Mouse (Mus musculus): Measurements from ENCODE around the gene Elmsan1. TPM values are rescaled to one million over a fixed set of nuclear protein-coding genes. Genes with fewer than 3 reads are reported as not detected.
A peak's percentile ranks its signal among the peaks of the same experiment; 100 is the strongest.

The Elmsan1 gene
- polyA plus RNA-seq, 1 experiment from 2014 or later, result 13.4 TPM

DNA sequence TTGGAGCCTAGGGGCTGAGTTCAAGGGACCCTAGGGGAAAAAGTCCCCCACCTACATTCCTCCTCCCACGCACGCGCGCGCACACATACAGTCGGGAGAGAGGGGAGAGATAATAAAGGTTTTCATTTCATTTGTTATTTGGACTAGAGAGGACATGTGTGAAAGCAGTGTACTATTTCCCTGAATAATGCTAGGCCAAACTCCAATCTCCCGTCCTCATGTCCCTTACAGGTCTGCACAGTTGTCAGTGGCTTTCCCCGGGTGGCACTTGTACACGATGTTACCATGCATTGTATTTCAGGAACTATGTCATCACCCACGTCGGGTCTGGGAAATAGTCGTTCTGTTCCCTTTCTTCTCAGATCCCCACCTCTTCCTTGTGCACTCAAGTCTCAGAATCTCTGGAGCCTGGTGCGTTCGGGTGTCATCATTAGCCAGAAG, 460 bp upstream of the Elmsan1 start:
- peak overlapping the region; percentile 95 for H3K4me2 ChIP-seq
- H3K9me3 ChIP-seq (ENCODE audit: control insufficient read depth, low read length), result no peaks in the 10 kb centered on the region
- no peak for DNase-seq (ENCODE audit: low spot score)
- peak; percentile 12; the same call in 1 of the 2 replicates for ATAC-seq (replicated peaks; ENCODE audit: low FRiP score)
- H3K36me3 ChIP-seq (ENCODE audit: control insufficient read depth, insufficient read depth, low read length), result no peaks in the 10 kb centered on the region
- peak overlapping the region; percentile 92 for H3K9ac ChIP-seq (ENCODE audit: low read depth, low read length)
- peak overlapping the region; percentile 81; the same call in 1 of the 2 replicates for H3K27ac ChIP-seq (ENCODE audit: low read depth, low read length)
- WGBS, result 7% methylated on average over 14 of the region's 14 CpGs
- H3K4me3 ChIP-seq (ENCODE audit: low read depth, low read length), result peak overlapping the region; percentile 95
- H3K27me3 ChIP-seq (replicated peaks; ENCODE audit: control insufficient read depth, insufficient read depth, low read length), result no peaks in the 10 kb centered on the region
- peaks cover 31% of the 10 kb centered on the region for H3K4me1 ChIP-seq (replicated peaks; ENCODE audit: control insufficient read depth, insufficient read depth, low read length)

DNA sequence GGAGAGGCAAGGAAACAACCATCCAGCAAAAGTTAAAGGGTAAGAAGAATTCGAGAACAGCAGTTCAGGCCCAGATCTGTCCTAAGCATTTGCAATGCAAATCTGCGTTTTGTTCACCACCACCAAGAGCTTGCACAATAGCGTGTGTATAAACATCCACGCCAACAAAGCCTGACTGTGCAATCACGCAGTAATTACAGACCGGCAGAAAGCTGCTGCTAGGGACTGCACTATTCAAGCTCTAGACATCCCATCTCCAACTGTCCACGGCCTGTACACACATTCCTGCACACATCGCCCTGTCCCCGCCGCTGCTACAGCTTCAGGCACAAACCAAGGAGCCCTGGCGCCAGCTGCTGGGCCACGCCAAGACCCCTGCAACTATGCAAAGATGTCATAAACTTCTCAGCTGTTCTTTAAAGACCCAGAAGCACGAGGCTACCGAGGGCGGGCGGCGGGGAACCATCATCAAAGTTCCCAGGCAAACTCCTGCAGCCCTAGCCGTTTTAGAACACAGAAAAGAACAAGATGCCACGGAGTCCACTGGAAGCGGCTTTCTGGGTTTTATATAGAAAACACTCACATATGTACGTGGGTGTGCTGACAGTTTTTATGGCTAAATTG, 1.1 kb downstream of the Elmsan1 start:
- no peaks in the 10 kb centered on the region for H3K36me3 ChIP-seq (ENCODE audit: control insufficient read depth, insufficient read depth, low read length)
- H3K4me3 ChIP-seq (ENCODE audit: low read depth, low read length), result peak overlapping the region; percentile 95
- peak overlapping the region; percentile 81 for H3K27ac ChIP-seq (ENCODE audit: low read depth, low read length)
- WGBS, result 12% methylated on average over 21 of the region's 21 CpGs
- H3K9me3 ChIP-seq (ENCODE audit: control insufficient read depth, low read length), result no peaks in the 10 kb centered on the region
- peaks cover 35% of the 10 kb centered on the region for H3K4me1 ChIP-seq (replicated peaks; ENCODE audit: control insufficient read depth, insufficient read depth, low read length)
- DNase-seq (ENCODE audit: low spot score) (no peak), ATAC-seq (replicated peaks; ENCODE audit: low FRiP score) (no peak)
- H3K9ac ChIP-seq (ENCODE audit: low read depth, low read length), result peak overlapping the region; percentile 92
- H3K4me2 ChIP-seq, result peak overlapping the region; percentile 95
- H3K27me3 ChIP-seq (replicated peaks; ENCODE audit: control insufficient read depth, insufficient read depth, low read length), result no peaks in the 10 kb centered on the region

DNA sequence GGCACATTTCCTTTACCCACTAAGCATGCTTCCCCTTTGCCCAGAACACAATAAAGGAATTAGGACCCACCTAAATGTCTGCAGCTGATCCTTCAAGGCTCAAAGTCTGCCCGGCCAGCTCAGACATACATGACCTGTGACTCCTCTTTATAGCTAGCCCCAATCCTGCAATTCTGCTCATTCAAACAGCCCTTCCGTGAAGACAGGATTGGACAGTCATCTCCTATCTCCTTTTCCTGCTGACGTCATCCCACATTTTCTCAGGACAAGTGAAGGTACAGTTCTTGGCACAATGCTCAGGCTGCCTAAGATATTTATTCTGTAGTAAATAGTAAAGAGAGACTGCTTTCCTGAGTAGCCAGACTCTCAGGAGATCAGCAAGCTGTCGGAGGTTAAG, 1.6 kb downstream of the Elmsan1 start:
- ATAC-seq (replicated peaks; ENCODE audit: low FRiP score), result no peak
- no peaks in the 10 kb centered on the region for H3K27me3 ChIP-seq (replicated peaks; ENCODE audit: control insufficient read depth, insufficient read depth, low read length)
- WGBS, result 48% methylated on average over 4 of the region's 4 CpGs

DNA sequence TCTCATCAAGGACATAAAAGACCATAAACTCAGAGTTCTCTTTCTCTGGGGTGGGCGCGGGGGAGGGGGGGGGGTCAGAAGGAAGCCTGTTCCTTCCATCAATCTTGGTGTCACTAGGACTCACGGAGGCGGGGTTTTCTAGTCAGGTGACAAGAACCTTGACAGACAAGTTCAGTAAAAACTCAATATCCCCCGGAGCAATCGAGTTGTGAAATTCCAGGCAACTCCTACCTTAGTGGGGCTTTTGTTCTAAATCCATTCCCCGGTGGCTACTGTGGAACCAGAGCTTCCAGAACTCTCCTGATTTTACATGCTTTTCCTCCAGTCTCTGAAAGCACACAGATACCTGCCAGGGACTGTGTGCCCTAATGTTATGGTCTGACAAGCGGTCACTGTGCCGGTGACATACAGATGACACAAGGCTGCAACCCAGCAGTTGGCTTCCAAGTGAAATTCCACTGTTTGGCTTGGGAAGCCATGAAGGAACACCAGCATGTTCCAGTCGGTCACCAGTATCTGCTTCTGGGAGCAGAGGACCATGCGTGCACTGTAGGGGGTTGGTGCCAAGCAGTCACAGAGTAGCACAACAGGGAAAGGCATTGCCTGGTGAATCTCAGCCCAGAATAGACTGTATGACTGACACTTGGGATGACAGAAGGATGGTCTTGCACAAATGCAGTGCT, 2.8 kb downstream of the Elmsan1 start:
- Histone ChIP-seq H3K9me3 (ENCODE audit: control insufficient read depth, low read length) (no peaks in the 10 kb centered on the region), H3K4me3 (ENCODE audit: low read depth, low read length) (no peak overlapping the region), H3K27me3 (replicated peaks; ENCODE audit: control insufficient read depth, insufficient read depth, low read length) (no peaks in the 10 kb centered on the region), H3K4me1 (replicated peaks; ENCODE audit: control insufficient read depth, insufficient read depth, low read length) (peaks cover 41% of the 10 kb centered on the region), H3K9ac (ENCODE audit: low read depth, low read length) (no peak overlapping the region), H3K27ac (ENCODE audit: low read depth, low read length) (no peak overlapping the region), H3K4me2 (peak overlapping the region; percentile 10; the same call in 1 of the 2 replicates), H3K36me3 (ENCODE audit: control insufficient read depth, insufficient read depth, low read length) (peaks cover 3% of the 10 kb centered on the region; the same call in 1 of the 2 replicates)
- DNase-seq (ENCODE audit: low spot score) (no peak), ATAC-seq (replicated peaks; ENCODE audit: low FRiP score) (no peak)
- WGBS, result 74% methylated on average over 10 of the region's 11 CpGs

More for the DNA sequence above, 1.6 kb downstream of the Elmsan1 start:
- H3K4me1 ChIP-seq (replicated peaks; ENCODE audit: control insufficient read depth, insufficient read depth, low read length), result peaks cover 35% of the 10 kb centered on the region
- H3K36me3 ChIP-seq (ENCODE audit: control insufficient read depth, insufficient read depth, low read length), result no peaks in the 10 kb centered on the region
- H3K4me2 ChIP-seq, result peak overlapping the region; percentile 95
- H3K4me3 ChIP-seq (ENCODE audit: low read depth, low read length), result peak overlapping the region; percentile 95
- H3K9ac ChIP-seq (ENCODE audit: low read depth, low read length), result peak overlapping the region; percentile 92
- no peak overlapping the region for H3K27ac ChIP-seq (ENCODE audit: low read depth, low read length)
- no peak for DNase-seq (ENCODE audit: low spot score)
- no peaks in the 10 kb centered on the region for H3K9me3 ChIP-seq (ENCODE audit: control insufficient read depth, low read length)

DNA sequence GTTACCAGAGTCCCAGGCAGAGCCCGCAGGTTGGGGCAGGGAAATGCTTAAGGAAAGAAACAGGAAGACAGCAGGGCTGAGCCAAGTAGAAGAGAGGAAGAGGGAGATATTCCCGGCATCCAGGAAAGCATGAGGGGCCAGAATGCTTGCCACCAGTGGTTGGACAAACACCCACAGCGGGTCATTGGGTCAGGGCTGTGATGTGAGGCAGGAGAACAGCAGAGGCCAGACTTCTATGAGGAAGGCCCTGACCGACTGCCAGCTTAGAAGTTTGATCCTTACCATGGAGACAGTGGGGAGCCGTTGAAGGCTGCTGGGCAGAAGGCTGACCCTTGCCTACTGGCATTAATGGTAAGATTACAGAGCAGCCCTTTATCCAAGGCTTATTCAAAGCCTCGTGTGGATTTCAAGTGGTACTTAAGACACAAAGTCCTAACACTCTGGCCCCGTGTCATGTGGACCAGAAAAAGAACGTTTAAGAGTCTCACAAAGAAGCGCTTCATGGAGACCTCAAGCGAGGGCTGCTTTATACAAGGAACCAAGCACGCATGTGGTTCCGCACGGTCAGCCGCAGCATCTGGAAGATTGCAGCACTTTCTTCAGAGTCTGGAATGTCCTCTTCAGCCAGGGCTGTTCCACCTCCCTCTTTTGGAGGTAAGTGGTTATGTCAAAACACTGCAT, 4.0 kb downstream of the Elmsan1 start:
- DNase-seq (ENCODE audit: low spot score) (no peak), ATAC-seq (replicated peaks; ENCODE audit: low FRiP score) (no peak)
- Histone ChIP-seq H3K4me1 (replicated peaks; ENCODE audit: control insufficient read depth, insufficient read depth, low read length) (peaks cover 44% of the 10 kb centered on the region), H3K27ac (ENCODE audit: low read depth, low read length) (no peak overlapping the region), H3K4me3 (ENCODE audit: low read depth, low read length) (no peak overlapping the region), H3K27me3 (replicated peaks; ENCODE audit: control insufficient read depth, insufficient read depth, low read length) (no peaks in the 10 kb centered on the region), H3K36me3 (ENCODE audit: control insufficient read depth, insufficient read depth, low read length) (peaks cover 3% of the 10 kb centered on the region; the same call in 1 of the 2 replicates), H3K9ac (ENCODE audit: low read depth, low read length) (no peak overlapping the region), H3K4me2 (no peak overlapping the region), H3K9me3 (ENCODE audit: control insufficient read depth, low read length) (no peaks in the 10 kb centered on the region)
- WGBS, result 70% methylated on average over 14 of the region's 14 CpGs

DNA sequence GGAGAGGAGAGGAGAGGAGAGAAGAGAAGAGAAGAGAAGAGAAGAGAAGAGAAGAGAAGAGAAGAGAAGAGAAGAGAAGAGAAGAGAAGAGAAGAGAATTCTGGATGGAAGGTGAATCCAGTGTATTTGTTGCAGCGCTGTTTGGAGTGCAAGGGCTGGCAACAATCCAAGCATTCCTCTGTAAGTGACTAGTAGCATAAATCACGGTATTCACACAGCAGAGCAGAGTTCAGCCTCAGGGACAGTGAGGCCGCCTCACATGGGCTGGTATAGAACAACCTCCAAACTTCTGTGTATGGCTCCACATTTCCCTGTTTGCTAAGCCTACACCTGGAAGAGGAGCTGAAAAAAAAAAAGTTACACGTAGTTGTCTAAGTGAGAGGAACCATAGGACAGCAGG, 6.4 kb downstream of the Elmsan1 start:
- WGBS, result 66% methylated on average over 4 of the region's 4 CpGs
- H3K9me3 ChIP-seq (ENCODE audit: control insufficient read depth, low read length), result no peaks in the 10 kb centered on the region
- H3K4me1 ChIP-seq (replicated peaks; ENCODE audit: control insufficient read depth, insufficient read depth, low read length), result peaks cover 48% of the 10 kb centered on the region
- H3K4me2 ChIP-seq, result no peak overlapping the region
- no peak for ATAC-seq (replicated peaks; ENCODE audit: low FRiP score)
- peaks cover 3% of the 10 kb centered on the region; the same call in 1 of the 2 replicates for H3K36me3 ChIP-seq (ENCODE audit: control insufficient read depth, insufficient read depth, low read length)
- H3K27ac ChIP-seq (ENCODE audit: low read depth, low read length), result no peak overlapping the region
- DNase-seq (ENCODE audit: low spot score), result no peak
- no peaks in the 10 kb centered on the region for H3K27me3 ChIP-seq (replicated peaks; ENCODE audit: control insufficient read depth, insufficient read depth, low read length)
- H3K4me3 ChIP-seq (ENCODE audit: low read depth, low read length), result no peak overlapping the region
- no peak overlapping the region for H3K9ac ChIP-seq (ENCODE audit: low read depth, low read length)

DNA sequence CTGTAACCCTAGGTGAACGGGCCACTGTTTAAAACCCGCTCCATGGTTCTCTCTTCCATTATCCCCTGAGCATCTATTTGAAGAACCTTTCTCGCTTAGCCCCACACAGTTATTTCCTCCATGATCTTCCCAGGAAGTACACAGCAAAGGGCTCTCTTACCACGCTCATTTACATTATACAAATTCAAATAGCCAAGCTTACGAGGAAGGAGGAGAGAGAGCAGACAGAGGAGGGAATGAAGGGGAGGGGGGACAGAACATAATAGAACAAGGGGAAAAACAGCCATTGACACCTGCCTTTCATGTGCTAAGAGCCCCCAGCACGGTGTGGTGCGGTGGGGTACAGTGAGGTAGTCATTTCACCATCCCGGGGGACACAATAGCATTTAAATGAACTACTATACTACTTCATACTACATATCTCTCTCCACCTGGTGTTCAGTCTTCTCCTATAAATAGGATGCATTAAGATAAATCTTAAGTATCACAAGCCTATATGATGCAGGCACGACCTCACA, 7.6 kb downstream of the Elmsan1 start:
- no peak overlapping the region for H3K27ac ChIP-seq (ENCODE audit: low read depth, low read length)
- peaks cover 51% of the 10 kb centered on the region for H3K4me1 ChIP-seq (replicated peaks; ENCODE audit: control insufficient read depth, insufficient read depth, low read length)
- H3K36me3 ChIP-seq (ENCODE audit: control insufficient read depth, insufficient read depth, low read length), result peaks cover 3% of the 10 kb centered on the region; the same call in 1 of the 2 replicates
- H3K9ac ChIP-seq (ENCODE audit: low read depth, low read length), result no peak overlapping the region
- no peak overlapping the region for H3K4me2 ChIP-seq
- 74% methylated on average over 9 of the region's 9 CpGs for WGBS
- no peaks in the 10 kb centered on the region for H3K9me3 ChIP-seq (ENCODE audit: control insufficient read depth, low read length)
- DNase-seq (ENCODE audit: low spot score), result no peak
- no peak for ATAC-seq (replicated peaks; ENCODE audit: low FRiP score)
- no peak overlapping the region for H3K4me3 ChIP-seq (ENCODE audit: low read depth, low read length)
- H3K27me3 ChIP-seq (replicated peaks; ENCODE audit: control insufficient read depth, insufficient read depth, low read length), result no peaks in the 10 kb centered on the region

DNA sequence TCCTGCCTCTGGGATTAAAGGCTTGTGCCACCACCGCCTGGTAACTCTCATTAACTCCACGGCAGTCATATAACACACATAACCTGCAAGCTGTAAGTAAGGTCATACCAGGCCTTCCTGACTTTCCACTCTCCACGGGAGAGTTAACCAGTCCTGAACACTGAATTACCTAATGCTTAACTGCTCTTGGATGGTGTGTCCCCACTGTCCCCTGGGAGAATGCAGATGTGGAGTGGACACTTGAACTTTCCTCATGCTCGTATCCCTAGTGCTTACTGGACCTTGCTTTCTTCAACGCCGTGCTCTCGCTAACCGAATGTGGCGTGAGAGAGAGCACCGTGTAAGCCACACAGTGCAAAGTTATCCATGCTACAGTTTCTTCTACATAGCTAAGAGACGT, 8.4 kb downstream of the Elmsan1 start:
- H3K27ac ChIP-seq (ENCODE audit: low read depth, low read length), result no peak overlapping the region
- H3K27me3 ChIP-seq (replicated peaks; ENCODE audit: control insufficient read depth, insufficient read depth, low read length), result no peaks in the 10 kb centered on the region
- peaks cover 3% of the 10 kb centered on the region; the same call in 1 of the 2 replicates for H3K36me3 ChIP-seq (ENCODE audit: control insufficient read depth, insufficient read depth, low read length)
- WGBS, result 89% methylated on average over 11 of the region's 11 CpGs
- no peak overlapping the region for H3K4me3 ChIP-seq (ENCODE audit: low read depth, low read length)
- ATAC-seq (replicated peaks; ENCODE audit: low FRiP score) (no peak), DNase-seq (ENCODE audit: low spot score) (no peak)
- no peak overlapping the region for H3K4me2 ChIP-seq
- no peaks in the 10 kb centered on the region for H3K9me3 ChIP-seq (ENCODE audit: control insufficient read depth, low read length)
- peaks cover 51% of the 10 kb centered on the region for H3K4me1 ChIP-seq (replicated peaks; ENCODE audit: control insufficient read depth, insufficient read depth, low read length)
- no peak overlapping the region for H3K9ac ChIP-seq (ENCODE audit: low read depth, low read length)
